Mouse (Mus musculus) myocyte (in vitro differentiated cells): Measurements from ENCODE around the gene Ank3. TPM values are rescaled to one million over a fixed set of nuclear protein-coding genes. Genes with fewer than 3 reads are reported as not detected.

Source experiments
- H3K27me3 ChIP-seq: one replicate; pipeline ENCODE4 v1.6.1; 2011; ENCODE audit not compliant: control insufficient read depth, insufficient read depth, insufficient read length
- H3K36me3 ChIP-seq: one replicate; pipeline ENCODE4 v1.6.1; 2011; ENCODE audit not compliant: control insufficient read depth, insufficient read depth
- H3K4me2 ChIP-seq: one replicate; pipeline ENCODE4 v1.6.1; 2011; ENCODE audit warnings: low read depth, control low read depth
- H3K4me3 ChIP-seq: one replicate; pipeline ENCODE4 v1.5.1; 2011; ENCODE audit warnings: mild to moderate bottlenecking, control low read depth, moderate library complexity
- H3K79me2 ChIP-seq: one replicate; pipeline ENCODE4 v1.6.1; 2011; ENCODE audit not compliant: control insufficient read depth, insufficient read depth
- H3ac ChIP-seq: one replicate; pipeline ENCODE4 v1.6.1; 2011; ENCODE audit not compliant: control insufficient read depth, insufficient read length
- CEBPB ChIP-seq: IDR thresholded peaks from 2 replicates; pipeline ENCODE4 v1.6.1; 2011; ENCODE audit warnings: mild to moderate bottlenecking, moderate library complexity; ENCODE audit not compliant: poor library complexity, insufficient read depth, severe bottlenecking
- E2F4 ChIP-seq: IDR thresholded peaks from one replicate; pipeline ENCODE4 v1.6.1; 2011; ENCODE audit warnings: mild to moderate bottlenecking, control low read depth, moderate library complexity; ENCODE audit not compliant: insufficient read depth
- MAX ChIP-seq: IDR thresholded peaks from one replicate; pipeline ENCODE4 v1.6.1; 2011; ENCODE audit warnings: low read depth, mild to moderate bottlenecking, control low read depth
- MYOD1 ChIP-seq, 3 experiments: IDR thresholded peaks; one replicate each; pipeline ENCODE4 v1.6.1; 2011; ENCODE audit warnings: control low read depth in 2 of 3, low read depth in 2 of 3, mild to moderate bottlenecking in 2 of 3, moderate library complexity in 1 of 3; ENCODE audit not compliant: insufficient read length in 2 of 3, control insufficient read depth in 1 of 3
- MYOG ChIP-seq, 3 experiments: IDR thresholded peaks; one replicate each; pipeline ENCODE4 v1.6.1; 2011; ENCODE audit warnings: control low read depth in 2 of 3, low read depth in 2 of 3, mild to moderate bottlenecking in 2 of 3; ENCODE audit not compliant: insufficient read length in 2 of 3, control insufficient read depth in 1 of 3, insufficient read depth in 1 of 3
- POLR2A ChIP-seq: IDR thresholded peaks from one replicate; pipeline ENCODE4 v1.6.1; 2011; ENCODE audit warnings: low read depth, mild to moderate bottlenecking, control low read depth, moderate library complexity; ENCODE audit not compliant: insufficient read length
- POLR2AphosphoS2 ChIP-seq: IDR thresholded peaks from one replicate; pipeline ENCODE4 v1.6.1; 2011; ENCODE audit warnings: low read depth, control low read depth; ENCODE audit not compliant: insufficient read length
- REST ChIP-seq: IDR thresholded peaks from one replicate; pipeline ENCODE4 v1.6.1; 2011; ENCODE audit warnings: mild to moderate bottlenecking, control low read depth, moderate library complexity; ENCODE audit not compliant: insufficient read depth, insufficient read length
- SRF ChIP-seq: IDR thresholded peaks from one replicate; pipeline ENCODE4 v1.6.1; 2011; ENCODE audit warnings: low read depth; ENCODE audit not compliant: control insufficient read depth, insufficient read length
- TCF12 ChIP-seq: IDR thresholded peaks from one replicate; pipeline ENCODE4 v1.6.1; 2011; ENCODE audit warnings: mild to moderate bottlenecking, control low read depth; ENCODE audit not compliant: poor library complexity, insufficient read depth, severe bottlenecking
- TCF3 ChIP-seq: IDR thresholded peaks from one replicate; pipeline ENCODE4 v1.6.1; 2011; ENCODE audit warnings: low read depth, control low read depth; ENCODE audit not compliant: insufficient read length
- USF1 ChIP-seq: IDR thresholded peaks from one replicate; pipeline ENCODE4 v1.6.1; 2011; ENCODE audit warnings: low read depth, mild to moderate bottlenecking, control low read depth, moderate library complexity
- polyA plus RNA-seq: library from polyadenylated mRNA; unstranded; fragments of >200 nt; fragmentation: generic; extraction: Trizol; gene quantifications from one replicate; pipeline ENCODE4 v1.2.1, GENCODE M21; 2012; ENCODE audit warnings: missing spikeins

Gene Ank3
- polyA plus RNA-seq, 1 experiment, result 5.5 TPM

DNA sequence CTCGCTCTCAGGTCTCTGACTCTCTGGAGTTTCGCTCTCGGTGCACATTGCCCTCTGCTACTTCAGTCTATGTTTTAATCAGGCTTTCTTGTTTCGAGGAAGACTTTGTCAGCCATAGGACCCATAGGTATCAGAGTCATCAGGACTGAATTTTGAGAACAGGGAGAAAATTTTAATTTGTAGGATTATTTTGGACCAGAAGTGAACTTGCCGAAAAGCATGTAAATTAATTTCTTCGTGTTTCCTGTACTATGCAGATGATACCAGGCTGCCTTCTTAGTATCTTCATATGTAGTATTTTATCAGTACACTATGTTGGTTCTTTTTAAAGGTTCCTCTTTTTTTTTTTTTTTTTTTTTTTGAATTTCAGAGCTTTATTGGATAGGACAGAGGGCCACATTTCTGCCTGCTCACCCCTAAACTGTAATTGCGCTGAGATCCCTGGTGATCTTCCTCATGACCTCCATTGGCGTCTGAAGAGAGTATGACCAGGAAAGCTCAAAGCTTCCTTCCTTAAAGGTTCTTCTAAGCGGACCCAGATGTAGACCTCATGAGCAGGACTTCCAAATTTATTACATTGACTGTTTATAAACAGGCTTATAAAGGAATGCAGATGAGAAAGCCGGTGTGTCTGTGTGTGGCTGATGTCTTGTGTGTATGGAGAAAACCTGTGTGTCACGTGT is 551.8 kb downstream of the Ank3 start:
- no peak overlapping the region for H3K4me3 ChIP-seq
- H3ac ChIP-seq, result no peak overlapping the region
- TF ChIP-seq TCF3 (no peak), MYOG (IDR thresholded peaks at IDR 0.05; ENCODE audit: control insufficient read depth in 1 of 3, insufficient read depth in 1 of 3, insufficient read length in 2 of 3, low read depth in 2 of 3) (no peak)
- no peaks in the 10 kb centered on the region for H3K27me3 ChIP-seq
- H3K36me3 ChIP-seq, result no peaks in the 10 kb centered on the region
- H3K79me2 ChIP-seq, result no peaks in the 10 kb centered on the region
- H3K4me2 ChIP-seq, result no peak overlapping the region

DNA sequence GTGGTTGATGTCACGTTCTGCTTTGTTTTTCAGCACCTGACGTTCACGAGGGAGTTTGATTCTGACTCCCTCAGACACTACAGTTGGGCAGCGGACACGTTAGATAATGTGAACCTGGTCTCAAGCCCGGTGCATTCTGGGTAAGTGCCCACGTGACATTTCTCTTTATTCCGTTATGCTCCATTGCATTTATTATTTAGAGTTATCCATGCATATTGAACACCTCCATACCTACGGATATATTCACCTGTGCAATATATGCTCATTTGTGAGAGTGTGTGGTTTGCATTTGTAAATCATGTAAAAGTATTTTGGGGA is 552.3 kb downstream of the Ank3 start:
- TF ChIP-seq E2F4 (no peak), MYOG (IDR thresholded peaks at IDR 0.05; ENCODE audit: control insufficient read depth in 1 of 3, insufficient read depth in 1 of 3, insufficient read length in 2 of 3, low read depth in 2 of 3) (no peak), TCF12 (no peak), MYOD1 (IDR thresholded peaks at IDR 0.05; ENCODE audit: control insufficient read depth in 1 of 3, insufficient read length in 2 of 3, low read depth in 2 of 3) (no peak), MAX (no peak), POLR2AphosphoS2 (no peak), POLR2A (no peak), REST (no peak), USF1 (no peak), TCF3 (no peak)
- H3K4me2 ChIP-seq, result no peak overlapping the region
- H3K27me3 ChIP-seq, result no peaks in the 10 kb centered on the region
- H3K36me3 ChIP-seq, result no peaks in the 10 kb centered on the region
- no peak overlapping the region for H3K4me3 ChIP-seq
- no peak overlapping the region for H3ac ChIP-seq
- no peaks in the 10 kb centered on the region for H3K79me2 ChIP-seq

DNA sequence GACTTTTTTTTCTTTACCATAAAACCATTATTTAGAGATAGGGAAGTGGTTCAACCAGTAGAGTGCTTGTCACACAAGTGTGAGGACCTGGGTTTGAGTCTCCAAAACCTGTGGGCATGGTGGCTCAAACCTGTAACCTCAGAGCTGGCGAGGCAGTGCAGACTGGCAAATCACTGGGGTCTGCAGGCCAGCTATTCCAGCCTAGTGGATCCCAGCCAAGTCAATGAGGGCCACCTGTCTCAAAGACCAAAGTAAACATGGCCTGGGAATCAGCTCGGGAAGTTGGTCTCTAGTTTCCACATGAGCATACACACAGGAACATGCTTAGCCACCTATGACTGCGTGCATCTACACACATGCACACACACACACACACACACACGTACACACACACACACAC is 552.9 kb downstream of the Ank3 start:
- H3K36me3 ChIP-seq, result no peaks in the 10 kb centered on the region

DNA sequence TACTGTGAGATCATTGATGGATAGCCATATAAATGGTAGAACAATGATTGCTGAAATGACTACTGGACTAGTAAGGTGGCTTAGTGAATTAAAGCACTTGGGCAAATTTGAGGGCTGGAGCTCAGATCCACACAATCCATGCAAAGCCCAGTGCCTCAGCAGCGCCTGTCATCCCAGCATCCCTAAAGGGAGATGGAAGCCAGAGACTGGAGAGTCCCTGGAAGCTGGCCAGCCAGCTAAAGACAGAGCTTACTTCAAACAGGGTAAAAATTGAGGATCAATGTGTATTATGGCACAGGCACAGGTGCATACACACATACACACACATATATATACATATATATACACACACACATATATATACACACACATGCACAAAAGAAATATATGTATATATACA is 553.7 kb downstream of the Ank3 start:
- Histone ChIP-seq H3K36me3 (no peaks in the 10 kb centered on the region), H3K79me2 (no peaks in the 10 kb centered on the region), H3K27me3 (no peaks in the 10 kb centered on the region), H3K4me2 (no peak overlapping the region), H3K4me3 (no peak overlapping the region), H3ac (no peak overlapping the region)
- no peak for TF ChIP-seq MYOD1 (IDR thresholded peaks at IDR 0.05; ENCODE audit: control insufficient read depth in 1 of 3, insufficient read length in 2 of 3, low read depth in 2 of 3)
- TF ChIP-seq POLR2A, result no peak

More for the DNA sequence above, 552.9 kb downstream of the Ank3 start:
- Histone ChIP-seq H3K79me2 (no peaks in the 10 kb centered on the region), H3K4me2 (no peak overlapping the region), H3K27me3 (no peaks in the 10 kb centered on the region), H3K4me3 (no peak overlapping the region), H3ac (no peak overlapping the region)
- no peak for TF ChIP-seq E2F4
- TF ChIP-seq TCF12, result no peak
- no peak for TF ChIP-seq REST
- TF ChIP-seq SRF, result no peak
- TF ChIP-seq MYOG (IDR thresholded peaks at IDR 0.05; ENCODE audit: control insufficient read depth in 1 of 3, insufficient read depth in 1 of 3, insufficient read length in 2 of 3, low read depth in 2 of 3), result no peak
- TF ChIP-seq MAX, result no peak
- TF ChIP-seq POLR2A, result no peak
- TF ChIP-seq CEBPB, result no peak
- TF ChIP-seq MYOD1 (IDR thresholded peaks at IDR 0.05; ENCODE audit: control insufficient read depth in 1 of 3, insufficient read length in 2 of 3, low read depth in 2 of 3), result no peak
- TF ChIP-seq POLR2AphosphoS2, result no peak
- TF ChIP-seq TCF3, result no peak
- TF ChIP-seq USF1, result no peak

DNA sequence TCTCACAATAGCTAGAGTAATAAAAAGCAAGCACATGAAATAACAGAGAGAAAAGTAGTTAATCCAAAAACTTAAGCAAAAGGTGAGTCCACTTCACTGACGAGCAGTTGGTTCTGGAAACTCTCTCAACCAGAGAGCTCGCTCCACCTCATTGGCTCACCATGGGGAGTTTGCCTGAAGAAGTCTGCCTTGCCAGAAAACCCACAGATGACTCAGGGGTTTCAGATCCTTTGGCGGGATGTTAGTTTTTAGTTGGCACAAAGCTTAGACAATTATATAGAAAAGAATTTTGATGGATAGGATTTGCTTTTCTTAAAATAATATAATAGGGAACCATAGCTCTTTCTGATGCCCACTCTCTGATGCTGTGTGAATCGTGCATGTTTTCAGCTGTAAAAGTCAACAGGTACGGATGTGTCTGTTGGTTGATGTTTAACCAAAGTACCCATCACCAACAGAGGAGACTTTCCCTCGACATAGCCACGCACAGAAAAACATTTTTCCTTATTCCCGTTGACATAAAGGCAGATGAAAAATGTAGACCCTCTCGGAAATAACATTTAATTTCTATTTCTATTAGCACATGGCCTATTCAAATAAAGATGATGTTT is 556.2 kb downstream of the Ank3 start:
- no peaks in the 10 kb centered on the region for H3K36me3 ChIP-seq
- H3ac ChIP-seq, result no peak overlapping the region
- TF ChIP-seq REST, result no peak
- TF ChIP-seq MYOD1 (IDR thresholded peaks at IDR 0.05; ENCODE audit: control insufficient read depth in 1 of 3, insufficient read length in 2 of 3, low read depth in 2 of 3), result no peak
- TF ChIP-seq MAX, result no peak
- no peak for TF ChIP-seq USF1
- TF ChIP-seq E2F4, result no peak
- TF ChIP-seq POLR2AphosphoS2, result no peak
- TF ChIP-seq CEBPB, result no peak
- no peak for TF ChIP-seq POLR2A
- no peak for TF ChIP-seq SRF
- TF ChIP-seq TCF12, result no peak
- no peak for TF ChIP-seq TCF3
- no peak for TF ChIP-seq MYOG (IDR thresholded peaks at IDR 0.05; ENCODE audit: control insufficient read depth in 1 of 3, insufficient read depth in 1 of 3, insufficient read length in 2 of 3, low read depth in 2 of 3)
- no peak overlapping the region for H3K4me2 ChIP-seq
- no peaks in the 10 kb centered on the region for H3K79me2 ChIP-seq
- no peaks in the 10 kb centered on the region for H3K27me3 ChIP-seq
- H3K4me3 ChIP-seq, result no peak overlapping the region
